Mouse (Mus musculus): Measurements from ENCODE around the gene P3h4. TPM values are rescaled to one million over a fixed set of nuclear protein-coding genes. Genes with fewer than 3 reads are reported as not detected.

Gene P3h4
- polyA plus RNA-seq, 1 experiment from 2014 or later = 40.2 TPM

DNA sequence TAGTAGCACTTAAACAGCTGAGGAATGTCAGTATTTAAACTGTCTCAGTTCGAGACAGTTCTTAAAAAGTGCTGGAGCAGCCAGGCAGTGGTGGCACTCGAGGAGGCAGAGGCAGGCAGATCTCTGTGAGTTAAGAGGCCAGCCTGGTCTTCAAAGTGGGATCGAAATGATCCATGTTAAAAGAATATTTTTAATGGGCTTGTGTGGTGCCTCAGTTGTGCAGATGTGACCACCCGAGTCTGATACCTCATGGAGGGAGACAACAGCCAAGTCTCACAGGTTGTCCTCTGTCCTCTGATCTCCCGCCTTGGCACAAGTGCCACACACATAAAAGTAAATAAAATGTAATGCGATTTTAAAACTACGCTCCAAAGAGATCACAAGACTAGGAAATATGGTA lies 16.1 kb downstream of the P3h4 start:
- ATAC-seq (ENCODE audit: insufficient number of reproducible peaks, low FRiP score, low TSS enrichment, low read depth) (no peak), DNase-seq (ENCODE audit: low spot score) (no peak)
- 92% methylated on average over 7 of the region's 7 CpGs for WGBS
- Histone ChIP-seq H3K36me3 (ENCODE audit: control insufficient read depth, insufficient read depth, low read length) (no peaks in the 10 kb centered on the region), H3K4me2 (ENCODE audit: low read depth, severe bottlenecking) (no peak overlapping the region), H3K27ac (replicated peaks; ENCODE audit: low read depth, low read length) (no peak overlapping the region), H3K4me3 (ENCODE audit: low read depth, low read length) (no peak overlapping the region), H3K4me1 (ENCODE audit: control insufficient read depth, insufficient read depth, low read length) (peaks cover 5% of the 10 kb centered on the region; the same call in 1 of the 2 replicates), H3K9ac (ENCODE audit: low read length) (no peak overlapping the region), H3K27me3 (ENCODE audit: control insufficient read depth, insufficient read depth, low read length) (no peaks in the 10 kb centered on the region), H3K9me3 (ENCODE audit: control insufficient read depth, low read length) (no peaks in the 10 kb centered on the region)

DNA sequence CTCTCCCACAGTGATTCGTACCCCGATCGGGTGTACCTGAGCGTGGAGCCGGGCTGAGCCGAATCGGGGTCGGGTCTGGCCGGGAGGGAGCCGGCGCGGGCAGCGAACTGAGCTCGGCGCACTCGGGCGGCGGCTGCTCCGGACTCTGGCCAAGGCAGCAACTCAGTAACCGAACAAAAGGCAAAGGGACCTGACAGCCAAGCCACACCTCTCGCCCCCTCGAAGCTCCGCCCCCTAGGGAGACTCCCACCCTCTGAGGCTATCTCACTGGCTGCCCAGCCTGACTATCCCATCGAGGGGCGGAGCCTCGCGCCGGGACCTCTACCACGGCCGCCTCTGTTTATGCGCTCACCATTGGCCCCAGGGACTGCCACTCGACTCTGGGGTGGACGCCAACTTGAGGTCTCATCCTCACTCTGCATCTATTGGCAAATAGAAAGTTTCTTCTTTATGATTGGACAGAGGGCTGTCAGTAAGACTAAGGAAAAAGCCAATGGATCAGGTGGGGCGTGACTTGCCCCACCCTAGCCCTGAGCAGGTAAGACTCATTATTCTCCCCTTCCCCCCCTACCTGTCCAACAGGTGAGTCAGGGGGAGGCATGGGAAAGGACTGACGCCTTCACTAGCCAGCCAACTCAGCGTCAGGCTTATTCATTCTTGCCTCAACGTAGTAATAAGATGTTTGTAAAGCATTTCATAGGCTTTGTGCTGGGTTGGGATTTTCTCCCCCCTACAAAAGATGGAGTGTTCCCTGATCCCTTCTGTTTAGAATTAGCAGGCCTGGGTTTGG lies 16.8 kb downstream of the P3h4 start, which contains the start of gene Jup:
Jup (minus strand) TSS at position 164 of the 790 bp plus-strand sequence.
- DNase-seq (ENCODE audit: low spot score) (peak; percentile 99), ATAC-seq (ENCODE audit: insufficient number of reproducible peaks, low FRiP score, low TSS enrichment, low read depth) (peak; percentile 97)
- Histone ChIP-seq H3K4me3 (ENCODE audit: low read depth, low read length) (peak within 1 kb of the TSS; percentile 48), H3K36me3 (ENCODE audit: control insufficient read depth, insufficient read depth, low read length) (no peaks in the 10 kb centered on the region), H3K27me3 (ENCODE audit: control insufficient read depth, insufficient read depth, low read length) (no peaks in the 10 kb centered on the region), H3K9ac (ENCODE audit: low read length) (peak within 1 kb of the TSS; percentile 64), H3K27ac (replicated peaks; ENCODE audit: low read depth, low read length) (no peak within 1 kb of the TSS), H3K4me2 (ENCODE audit: low read depth, severe bottlenecking) (peak within 1 kb of the TSS; percentile 64), H3K4me1 (ENCODE audit: control insufficient read depth, insufficient read depth, low read length) (peaks cover 5% of the 10 kb centered on the region; the same call in 1 of the 2 replicates), H3K9me3 (ENCODE audit: control insufficient read depth, low read length) (no peaks in the 10 kb centered on the region)
- 2% methylated on average over 36 of the region's 37 CpGs for WGBS

DNA sequence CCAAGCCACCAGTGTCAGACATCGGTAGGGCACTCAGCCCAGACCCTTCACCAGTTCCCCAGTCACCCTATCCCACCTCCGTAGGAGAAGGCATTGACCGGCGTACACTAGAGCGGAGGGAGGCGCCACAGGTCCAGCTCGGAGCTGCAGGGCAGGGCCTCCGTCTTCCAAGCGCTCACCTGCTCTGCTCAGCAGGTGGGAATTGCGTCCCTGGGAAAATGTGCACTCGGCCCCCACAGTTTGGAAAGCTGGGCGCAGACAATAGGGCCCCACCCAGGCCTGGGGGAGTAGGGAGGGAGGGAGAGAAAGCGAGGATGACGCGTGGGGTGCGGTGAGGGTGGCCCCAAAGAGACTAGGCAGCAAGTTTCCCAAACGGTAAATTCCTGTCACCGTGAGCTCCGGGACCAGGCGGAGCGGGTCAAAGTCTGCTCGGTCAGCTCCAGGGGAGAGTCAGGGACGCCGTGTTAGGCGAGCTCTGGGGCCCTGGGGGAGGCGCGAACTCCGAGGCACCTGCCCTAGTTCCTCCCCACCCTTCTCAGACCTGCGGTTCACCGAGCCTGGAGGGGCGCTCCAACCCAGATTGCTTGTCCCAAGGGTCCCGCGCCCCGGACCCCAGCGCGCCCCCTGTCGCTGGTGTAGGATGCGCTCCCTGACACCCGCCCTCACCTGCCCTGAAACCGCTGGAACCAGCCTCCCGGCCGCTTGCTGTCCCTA lies 17.6 kb downstream of the P3h4 start:
- Histone ChIP-seq H3K4me3 (ENCODE audit: low read depth, low read length) (peak overlapping the region; percentile 48), H3K9me3 (ENCODE audit: control insufficient read depth, low read length) (no peaks in the 10 kb centered on the region), H3K4me2 (ENCODE audit: low read depth, severe bottlenecking) (peak overlapping the region; percentile 64), H3K36me3 (ENCODE audit: control insufficient read depth, insufficient read depth, low read length) (no peaks in the 10 kb centered on the region), H3K27ac (replicated peaks; ENCODE audit: low read depth, low read length) (no peak overlapping the region), H3K9ac (ENCODE audit: low read length) (peak overlapping the region; percentile 64), H3K27me3 (ENCODE audit: control insufficient read depth, insufficient read depth, low read length) (no peaks in the 10 kb centered on the region), H3K4me1 (ENCODE audit: control insufficient read depth, insufficient read depth, low read length) (peaks cover 5% of the 10 kb centered on the region; the same call in 1 of the 2 replicates)
- DNase-seq (ENCODE audit: low spot score) (peak; percentile 47), ATAC-seq (ENCODE audit: insufficient number of reproducible peaks, low FRiP score, low TSS enrichment, low read depth) (peak; percentile 50; the same call in 1 of the 2 replicates)
- WGBS = 4% methylated on average over 42 of the region's 42 CpGs

DNA sequence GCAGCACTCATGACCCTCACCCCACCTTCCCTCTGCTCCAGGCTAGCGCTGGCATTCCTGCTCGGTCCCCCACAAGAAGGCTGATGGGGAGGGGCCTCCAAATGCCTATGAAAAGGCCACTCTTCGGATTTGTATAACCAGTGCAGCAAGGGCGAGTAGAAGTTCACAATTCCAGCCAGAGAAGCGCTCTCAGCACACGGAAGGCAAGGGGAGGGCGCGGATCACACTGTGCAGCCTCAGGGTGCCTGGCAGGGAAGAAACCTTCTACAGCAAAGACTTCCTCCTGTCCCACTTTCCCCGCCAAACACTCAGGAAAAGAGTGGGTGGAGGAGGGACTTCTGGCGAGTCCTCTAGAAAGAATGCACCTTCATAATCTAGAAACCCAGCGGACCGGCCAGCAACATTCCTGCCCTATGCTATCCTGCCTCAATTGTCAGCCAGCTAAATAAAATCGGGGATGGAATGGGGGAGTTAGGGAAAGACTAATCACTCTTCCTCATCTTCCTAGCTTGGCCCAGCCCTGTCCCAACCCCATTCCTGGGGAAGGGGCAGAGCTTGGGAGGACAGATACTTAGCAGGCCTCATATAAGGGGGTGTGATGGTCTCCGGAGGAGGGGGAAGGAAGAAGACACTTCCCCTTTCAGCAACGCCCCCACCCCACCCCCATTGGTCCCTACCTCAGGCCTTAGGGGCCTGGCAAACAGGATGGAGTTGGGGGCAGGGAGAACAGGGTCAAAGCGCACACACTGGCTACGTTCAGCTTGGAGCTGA lies 18.6 kb downstream of the P3h4 start:
- no peak overlapping the region for H3K27ac ChIP-seq (replicated peaks; ENCODE audit: low read depth, low read length)
- ATAC-seq (ENCODE audit: insufficient number of reproducible peaks, low FRiP score, low TSS enrichment, low read depth) (no peak), DNase-seq (ENCODE audit: low spot score) (no peak)
- no peaks in the 10 kb centered on the region for H3K9me3 ChIP-seq (ENCODE audit: control insufficient read depth, low read length)
- H3K4me3 ChIP-seq (ENCODE audit: low read depth, low read length) = peak overlapping the region; percentile 48
- no peak overlapping the region for H3K9ac ChIP-seq (ENCODE audit: low read length)
- H3K4me2 ChIP-seq (ENCODE audit: low read depth, severe bottlenecking) = peak overlapping the region; percentile 64
- WGBS = 44% methylated on average over 17 of the region's 17 CpGs
- H3K4me1 ChIP-seq (ENCODE audit: control insufficient read depth, insufficient read depth, low read length) = peaks cover 5% of the 10 kb centered on the region; the same call in 1 of the 2 replicates
- no peaks in the 10 kb centered on the region for H3K36me3 ChIP-seq (ENCODE audit: control insufficient read depth, insufficient read depth, low read length)
- no peaks in the 10 kb centered on the region for H3K27me3 ChIP-seq (ENCODE audit: control insufficient read depth, insufficient read depth, low read length)

- DNase-seq (ENCODE audit: low spot score) = no peak
- no peaks in the 10 kb centered on the region for H3K36me3 ChIP-seq (ENCODE audit: control insufficient read depth, insufficient read depth, low read length)
- H3K4me3 ChIP-seq (ENCODE audit: low read depth, low read length) = peak overlapping the region; percentile 0; the same call in 1 of the 2 replicates
- peak overlapping the region; percentile 7; the same call in 1 of the 2 replicates for H3K4me2 ChIP-seq (ENCODE audit: low read depth, severe bottlenecking)
- no peak for ATAC-seq (ENCODE audit: insufficient number of reproducible peaks, low FRiP score, low TSS enrichment, low read depth)
- H3K9me3 ChIP-seq (ENCODE audit: control insufficient read depth, low read length) = no peaks in the 10 kb centered on the region
- no peak overlapping the region for H3K9ac ChIP-seq (ENCODE audit: low read length)
- 37% methylated on average over 11 of the region's 11 CpGs for WGBS
- no peak overlapping the region for H3K27ac ChIP-seq (replicated peaks; ENCODE audit: low read depth, low read length)
- peaks cover 5% of the 10 kb centered on the region; the same call in 1 of the 2 replicates for H3K4me1 ChIP-seq (ENCODE audit: control insufficient read depth, insufficient read depth, low read length)
- H3K27me3 ChIP-seq (ENCODE audit: control insufficient read depth, insufficient read depth, low read length) = no peaks in the 10 kb centered on the region
Observed at GRCm38 (mm10) chr11:100395200-100395599, 19.4 kb downstream of the P3h4 start.

GRCm38 (mm10) chr11:100394353-100395074 lies 20.1 kb downstream of the P3h4 start:
- Histone ChIP-seq H3K4me2 (ENCODE audit: low read depth, severe bottlenecking) (peak overlapping the region; percentile 7; the same call in 1 of the 2 replicates), H3K9me3 (ENCODE audit: control insufficient read depth, low read length) (no peaks in the 10 kb centered on the region), H3K9ac (ENCODE audit: low read length) (no peak overlapping the region), H3K27me3 (ENCODE audit: control insufficient read depth, insufficient read depth, low read length) (no peaks in the 10 kb centered on the region), H3K27ac (replicated peaks; ENCODE audit: low read depth, low read length) (no peak overlapping the region), H3K36me3 (ENCODE audit: control insufficient read depth, insufficient read depth, low read length) (no peaks in the 10 kb centered on the region), H3K4me1 (ENCODE audit: control insufficient read depth, insufficient read depth, low read length) (peaks cover 5% of the 10 kb centered on the region; the same call in 1 of the 2 replicates), H3K4me3 (ENCODE audit: low read depth, low read length) (peak overlapping the region; percentile 0; the same call in 1 of the 2 replicates)
- 55% methylated on average over 5 of the region's 5 CpGs for WGBS
- ATAC-seq (ENCODE audit: insufficient number of reproducible peaks, low FRiP score, low TSS enrichment, low read depth) = no peak
- DNase-seq (ENCODE audit: low spot score) = no peak

GRCm38 (mm10) chr11:100393733-100394132 lies 20.9 kb downstream of the P3h4 start:
- WGBS = 71% methylated on average over 7 of the region's 7 CpGs
- Histone ChIP-seq H3K27me3 (ENCODE audit: control insufficient read depth, insufficient read depth, low read length) (no peaks in the 10 kb centered on the region), H3K4me2 (ENCODE audit: low read depth, severe bottlenecking) (no peak overlapping the region), H3K36me3 (ENCODE audit: control insufficient read depth, insufficient read depth, low read length) (no peaks in the 10 kb centered on the region), H3K4me1 (ENCODE audit: control insufficient read depth, insufficient read depth, low read length) (peaks cover 6% of the 10 kb centered on the region; the same call in 1 of the 2 replicates), H3K9me3 (ENCODE audit: control insufficient read depth, low read length) (no peaks in the 10 kb centered on the region), H3K9ac (ENCODE audit: low read length) (no peak overlapping the region), H3K27ac (replicated peaks; ENCODE audit: low read depth, low read length) (no peak overlapping the region), H3K4me3 (ENCODE audit: low read depth, low read length) (no peak overlapping the region)
- DNase-seq (ENCODE audit: low spot score) (no peak), ATAC-seq (ENCODE audit: insufficient number of reproducible peaks, low FRiP score, low TSS enrichment, low read depth) (no peak)

Data from limb, embryonic 11.5 days (tissue).